Mouse (Mus musculus) thymus, postnatal 0 days (tissue): Measurements from ENCODE around the gene Cep78. TPM values are rescaled to one million over a fixed set of nuclear protein-coding genes. Genes with fewer than 3 reads are reported as not detected.

Experiments
- DNase-seq: peaks from one replicate; pipeline ENCODE4 v3.0.0-alpha.2; 2015; ENCODE audit warnings: low spot score
- polyA plus RNA-seq: library from polyadenylated mRNA; unstranded; fragments of >200 nt; fragmentation: Nextera tagmentation; extraction: Ambion mirVana; gene quantifications from 2 replicates; pipeline ENCODE4 v1.2.1, GENCODE M21; 2015

Cep78 gene
- polyA plus RNA-seq, 1 experiment from 2014 or later, result 15.4 TPM

DNA sequence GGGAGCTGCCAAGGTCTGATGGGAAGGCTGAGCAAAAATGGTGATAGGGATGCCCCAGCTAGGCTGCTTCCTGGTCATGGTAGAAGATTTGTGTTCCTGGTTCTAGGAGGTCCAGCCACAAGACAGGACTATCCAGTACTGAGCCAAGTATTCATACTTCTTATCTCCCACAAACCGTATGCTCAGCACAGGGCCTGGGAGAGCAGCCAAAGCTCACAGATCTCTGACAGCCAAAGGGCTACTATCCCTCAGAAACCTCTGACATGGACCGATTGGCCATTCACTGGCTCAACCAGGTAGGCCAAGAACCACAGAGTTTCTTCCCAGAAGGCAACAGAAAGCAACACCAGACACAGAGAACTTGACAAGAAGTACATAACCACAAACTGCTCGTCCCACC, 73.8 kb downstream of the Cep78 start:
- DNase-seq, result no peak

DNA sequence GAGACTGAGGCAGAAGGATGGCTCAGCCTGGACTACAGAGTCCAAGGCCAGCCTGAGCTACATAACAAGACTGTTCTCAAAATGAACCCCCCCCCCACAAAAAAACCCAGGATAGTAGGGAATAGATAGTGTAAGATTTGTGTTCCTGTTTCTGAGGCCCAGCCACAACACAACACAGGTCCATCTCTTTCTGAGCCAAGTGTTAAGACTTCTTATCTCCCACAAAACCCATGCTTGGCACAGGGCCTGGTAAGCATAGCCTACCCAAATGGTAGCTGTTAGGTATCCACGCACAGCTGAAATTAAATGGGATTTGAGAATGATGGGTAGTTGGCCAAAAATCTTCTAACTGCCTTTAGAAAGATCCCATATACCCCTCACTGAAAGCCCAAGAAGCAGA, 74.3 kb downstream of the Cep78 start:
- no peak for DNase-seq

DNA sequence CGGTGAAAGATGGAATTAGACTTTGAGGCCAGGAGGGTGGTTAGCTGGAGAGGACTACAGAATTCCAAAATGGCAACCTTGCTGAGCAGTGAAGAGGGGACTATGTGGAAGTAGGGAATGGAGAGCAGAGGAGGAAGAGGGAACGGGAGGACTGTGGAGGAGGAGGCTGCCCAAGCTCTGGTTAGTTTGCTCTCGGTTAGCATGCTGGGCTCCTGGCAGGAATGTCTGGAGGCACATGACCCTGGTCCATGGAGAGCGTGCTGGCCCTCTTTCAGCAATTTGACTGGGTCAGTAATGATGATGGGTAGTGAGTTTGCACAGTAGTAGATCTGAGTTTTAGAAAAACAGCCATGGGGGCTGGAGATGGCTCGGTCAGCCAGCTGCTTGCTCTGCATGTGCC, 76.8 kb downstream of the Cep78 start:
- no peak for DNase-seq

Other genes with a start within 250 kb of the Cep78 start
- 119 and 138 TPM in 2 replicates for gene Psat1, start 37.7 kb downstream of the Cep78 start, polyA plus RNA-seq
- 6.2 and 7.0 TPM in 2 replicates for gene Gnaq, start 147.8 kb upstream of the Cep78 start, polyA plus RNA-seq